Mouse (Mus musculus) stomach, postnatal 0 days (tissue): ENCODE data around the gene Mb.

Experiments used
- CTCF ChIP-seq: IDR thresholded peaks from 2 replicates; pipeline ENCODE4 v1.5.1; 2016; ENCODE audit warnings: antibody characterized with exemption, low read depth, mild to moderate bottlenecking, moderate library complexity
- EP300 ChIP-seq: optimal IDR thresholded peaks from 2 replicates; pipeline ENCODE3; 2016; ENCODE audit warnings: antibody characterized with exemption

DNA sequence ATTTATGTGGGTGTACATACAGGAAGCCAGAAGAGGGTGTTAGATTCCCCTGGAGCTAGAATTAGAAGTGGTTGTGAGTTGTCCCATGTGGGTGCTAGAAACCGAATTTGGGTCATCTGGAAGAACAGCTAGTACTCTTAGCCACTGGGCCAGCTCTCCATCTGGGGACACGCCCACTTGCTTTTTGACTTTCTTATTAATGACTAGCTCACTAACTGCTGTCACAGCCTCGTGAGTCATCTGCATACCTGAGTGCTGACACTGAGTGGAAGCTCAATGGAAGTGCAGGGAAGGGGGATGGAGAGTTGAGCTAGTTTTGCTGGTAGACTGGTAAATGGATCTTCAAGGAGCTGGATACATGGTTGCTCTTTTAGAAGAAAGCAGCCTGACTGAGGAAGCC lies 26.1 kb upstream of the Mb start:
- no peak; the same call in 1 of the 2 replicates for TF ChIP-seq CTCF
- TF ChIP-seq EP300: no peak
